Mouse (Mus musculus): ENCODE measurements at regions not wholly inside any gene's neighbourhood (a gene's known extent, or its start where the extent isn't known, plus 50 kb on each side); places are given as distances from the start of the nearest gene placed in this dataset.

- Histone ChIP-seq H3K27me3 (ENCODE audit: control insufficient read depth) (no peaks in the 10 kb centered on the region), H3K4me1 (ENCODE audit: control insufficient read depth) (no peaks in the 10 kb centered on the region), H3K9me3 (ENCODE audit: control insufficient read depth, low read length) (no peaks in the 10 kb centered on the region), H3K36me3 (ENCODE audit: control insufficient read depth) (no peaks in the 10 kb centered on the region), H3K4me3 (replicated peaks) (no peak overlapping the region)
- TF ChIP-seq GATA1 (IDR thresholded peaks at IDR 0.05; ENCODE audit: low read length): no peak
- TF ChIP-seq TAL1 (IDR thresholded peaks at IDR 0.05; ENCODE audit: low read length): no peak
Measured at GRCm38 (mm10) chr7:136058751-136059681, 342.9 kb upstream of the Mki67 start.

- no peak overlapping the region for H3K4me3 ChIP-seq (replicated peaks)
- no peaks in the 10 kb centered on the region for H3K4me1 ChIP-seq (ENCODE audit: control insufficient read depth)
- no peak for TF ChIP-seq TAL1 (IDR thresholded peaks at IDR 0.05; ENCODE audit: low read length)
- no peak for TF ChIP-seq GATA1 (IDR thresholded peaks at IDR 0.05; ENCODE audit: low read length)
- no peaks in the 10 kb centered on the region for H3K9me3 ChIP-seq (ENCODE audit: control insufficient read depth, low read length)
- H3K36me3 ChIP-seq (ENCODE audit: control insufficient read depth): no peaks in the 10 kb centered on the region
- H3K27me3 ChIP-seq (ENCODE audit: control insufficient read depth): no peaks in the 10 kb centered on the region
Measured at GRCm38 (mm10) chr7:136059896-136060295, 343.7 kb upstream of the Mki67 start.

- no peak for TF ChIP-seq GATA1 (IDR thresholded peaks at IDR 0.05; ENCODE audit: low read length)
- TF ChIP-seq TAL1 (IDR thresholded peaks at IDR 0.05; ENCODE audit: low read length): no peak
- Histone ChIP-seq H3K36me3 (ENCODE audit: control insufficient read depth) (no peaks in the 10 kb centered on the region), H3K4me3 (replicated peaks) (no peak overlapping the region)
Measured at GRCm38 (mm10) chr7:136060339-136061073, 344.3 kb upstream of the Mki67 start.

GRCm38 (mm10) chr7:136062658-136063057 is 346.5 kb upstream of the Mki67 start:
- H3K27me3 ChIP-seq (ENCODE audit: control insufficient read depth): no peaks in the 10 kb centered on the region
- TF ChIP-seq TAL1 (IDR thresholded peaks at IDR 0.05; ENCODE audit: low read length) (no peak), GATA1 (IDR thresholded peaks at IDR 0.05; ENCODE audit: low read length) (no peak)
- H3K4me3 ChIP-seq (replicated peaks): no peak overlapping the region
- no peaks in the 10 kb centered on the region for H3K36me3 ChIP-seq (ENCODE audit: control insufficient read depth)
- H3K4me1 ChIP-seq (ENCODE audit: control insufficient read depth): no peaks in the 10 kb centered on the region
- no peaks in the 10 kb centered on the region for H3K9me3 ChIP-seq (ENCODE audit: control insufficient read depth, low read length)

More at GRCm38 (mm10) chr7:136060339-136061073, 344.3 kb upstream of the Mki67 start:
- Histone ChIP-seq H3K9me3 (ENCODE audit: control insufficient read depth, low read length) (no peaks in the 10 kb centered on the region), H3K27me3 (ENCODE audit: control insufficient read depth) (no peaks in the 10 kb centered on the region), H3K4me1 (ENCODE audit: control insufficient read depth) (no peaks in the 10 kb centered on the region)

DNA sequence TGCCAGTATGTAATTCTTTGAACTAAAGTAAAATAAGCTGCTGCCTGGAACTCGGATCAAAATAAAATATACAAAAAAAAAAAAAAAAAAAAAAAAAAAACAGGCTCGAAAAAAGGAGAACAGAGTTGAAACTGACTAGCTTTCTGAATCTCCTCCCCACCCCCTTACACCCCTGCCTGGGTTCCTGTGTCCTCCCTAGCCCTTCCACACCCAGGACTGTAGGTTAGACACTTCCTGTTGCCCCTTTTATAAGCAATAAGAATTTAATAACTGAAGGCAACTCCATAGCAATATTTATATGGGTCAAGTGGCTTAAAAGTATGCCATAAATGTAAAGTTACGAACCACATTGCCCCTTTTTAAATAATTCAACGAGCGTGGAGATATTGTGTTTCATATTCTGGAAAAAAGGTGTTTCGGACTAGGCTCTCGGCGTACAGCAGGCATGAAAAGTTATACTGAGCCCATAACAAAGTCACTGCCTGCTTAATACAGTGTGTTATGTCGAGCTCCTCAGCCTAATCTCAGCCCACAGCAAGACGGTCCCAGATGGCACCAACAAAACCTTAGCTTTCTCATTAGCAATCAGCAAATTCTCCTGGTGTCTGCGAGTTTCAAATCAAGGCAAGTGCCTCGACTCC is 349.0 kb upstream of the Mki67 start:
- no peaks in the 10 kb centered on the region for H3K4me1 ChIP-seq (ENCODE audit: control insufficient read depth)
- no peaks in the 10 kb centered on the region for H3K36me3 ChIP-seq (ENCODE audit: control insufficient read depth)
- no peaks in the 10 kb centered on the region for H3K27me3 ChIP-seq (ENCODE audit: control insufficient read depth)
- no peaks in the 10 kb centered on the region for H3K9me3 ChIP-seq (ENCODE audit: control insufficient read depth, low read length)
- H3K4me3 ChIP-seq (replicated peaks): no peak overlapping the region
- TF ChIP-seq GATA1 (IDR thresholded peaks at IDR 0.05; ENCODE audit: low read length) (no peak), TAL1 (IDR thresholded peaks at IDR 0.05; ENCODE audit: low read length) (no peak)

DNA sequence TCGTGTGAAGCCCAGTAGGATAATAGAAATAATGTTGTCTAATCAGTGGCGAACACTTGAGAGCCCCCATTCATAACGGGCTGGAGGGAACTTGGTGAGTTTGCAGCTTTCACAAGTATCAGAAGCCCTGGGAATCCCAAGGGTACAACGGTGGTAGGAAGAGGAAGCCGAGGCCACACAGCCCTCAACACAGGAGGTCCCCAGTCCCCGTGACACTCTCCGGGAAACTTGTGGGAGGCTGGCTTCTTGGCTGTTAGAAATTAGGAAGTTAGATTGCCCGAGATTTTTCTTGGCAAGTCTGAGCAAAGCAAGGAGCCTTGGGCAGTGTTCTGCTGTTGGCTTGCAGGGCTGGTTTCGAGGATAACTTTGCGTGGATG is 349.5 kb upstream of the Mki67 start:
- Histone ChIP-seq H3K9me3 (ENCODE audit: control insufficient read depth, low read length) (no peaks in the 10 kb centered on the region), H3K36me3 (ENCODE audit: control insufficient read depth) (no peaks in the 10 kb centered on the region), H3K4me1 (ENCODE audit: control insufficient read depth) (no peaks in the 10 kb centered on the region), H3K4me3 (replicated peaks) (no peak overlapping the region), H3K27me3 (ENCODE audit: control insufficient read depth) (no peaks in the 10 kb centered on the region)
- TF ChIP-seq GATA1 (IDR thresholded peaks at IDR 0.05; ENCODE audit: low read length) (no peak), TAL1 (IDR thresholded peaks at IDR 0.05; ENCODE audit: low read length) (no peak)

DNA sequence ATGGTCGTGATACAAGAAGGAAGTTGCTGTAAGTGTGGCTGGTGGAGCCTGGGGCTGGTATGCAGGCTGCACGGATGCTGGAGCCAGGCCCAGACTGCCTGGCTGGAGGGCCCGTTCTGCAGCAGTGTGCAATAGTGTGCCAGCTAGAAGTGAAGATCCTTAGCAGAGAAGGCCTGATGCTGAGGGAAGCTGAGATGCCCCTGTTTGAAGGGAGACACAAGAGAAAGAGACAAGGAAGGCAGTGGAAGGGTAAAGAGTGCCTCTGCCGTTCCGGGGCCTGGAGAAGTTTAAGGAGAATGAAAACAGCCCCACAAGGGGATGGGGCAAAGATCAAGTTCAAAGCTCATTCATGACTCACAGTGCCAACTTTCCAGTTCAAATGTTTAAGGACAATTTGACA is 354.7 kb upstream of the Mki67 start:
- no peaks in the 10 kb centered on the region for H3K27me3 ChIP-seq (ENCODE audit: control insufficient read depth)
- TF ChIP-seq GATA1 (IDR thresholded peaks at IDR 0.05; ENCODE audit: low read length) (no peak), TAL1 (IDR thresholded peaks at IDR 0.05; ENCODE audit: low read length) (no peak)
- no peaks in the 10 kb centered on the region for H3K4me1 ChIP-seq (ENCODE audit: control insufficient read depth)
- H3K36me3 ChIP-seq (ENCODE audit: control insufficient read depth): no peaks in the 10 kb centered on the region
- no peaks in the 10 kb centered on the region for H3K9me3 ChIP-seq (ENCODE audit: control insufficient read depth, low read length)
- H3K4me3 ChIP-seq (replicated peaks): no peak overlapping the region

GRCm38 (mm10) chr7:136071331-136071730 is 355.2 kb upstream of the Mki67 start:
- Histone ChIP-seq H3K36me3 (ENCODE audit: control insufficient read depth) (no peaks in the 10 kb centered on the region), H3K4me1 (ENCODE audit: control insufficient read depth) (no peaks in the 10 kb centered on the region), H3K27me3 (ENCODE audit: control insufficient read depth) (no peaks in the 10 kb centered on the region), H3K4me3 (replicated peaks) (no peak overlapping the region), H3K9me3 (ENCODE audit: control insufficient read depth, low read length) (no peaks in the 10 kb centered on the region)
- TF ChIP-seq GATA1 (IDR thresholded peaks at IDR 0.05; ENCODE audit: low read length): no peak

GRCm38 (mm10) chr7:136073265-136073799 is 357.2 kb upstream of the Mki67 start:
- TF ChIP-seq TAL1 (IDR thresholded peaks at IDR 0.05; ENCODE audit: low read length) (no peak), GATA1 (IDR thresholded peaks at IDR 0.05; ENCODE audit: low read length) (no peak)
- no peaks in the 10 kb centered on the region for H3K9me3 ChIP-seq (ENCODE audit: control insufficient read depth, low read length)

More at GRCm38 (mm10) chr7:136073265-136073799, 357.2 kb upstream of the Mki67 start:
- Histone ChIP-seq H3K4me3 (replicated peaks) (no peak overlapping the region), H3K27me3 (ENCODE audit: control insufficient read depth) (no peaks in the 10 kb centered on the region), H3K36me3 (ENCODE audit: control insufficient read depth) (no peaks in the 10 kb centered on the region), H3K4me1 (ENCODE audit: control insufficient read depth) (no peaks in the 10 kb centered on the region)
